Mouse (Mus musculus) adrenal gland, adult (tissue): ENCODE measurements around the gene Tbx21.

ENCODE experiments used
- DNase-seq, 2 experiments: peaks; one replicate each; pipeline ENCODE4 v3.0.0; 2022 to 2023; ENCODE audit warnings: low spot score in 1 of 2; ENCODE audit not compliant: inconsistent age in 2 of 2

The Tbx21 gene

GRCm38 (mm10) chr11:97132185-97132584 is 17.1 kb upstream of the Tbx21 start:
- DNase-seq = no peak

GRCm38 (mm10) chr11:97131683-97132082 is 16.6 kb upstream of the Tbx21 start:
- no peak for DNase-seq

- DNase-seq = no peak
Observed at GRCm38 (mm10) chr11:97130318-97130717, 15.2 kb upstream of the Tbx21 start.

- no peak for DNase-seq
Observed at GRCm38 (mm10) chr11:97128956-97129355, 13.8 kb upstream of the Tbx21 start.

- no peak for DNase-seq
Observed at GRCm38 (mm10) chr11:97127470-97128223, 12.5 kb upstream of the Tbx21 start.

GRCm38 (mm10) chr11:97126645-97127468 is 11.7 kb upstream of the Tbx21 start:
- peak; percentile 57 to 84 for DNase-seq

GRCm38 (mm10) chr11:97124266-97125036 is 9.3 kb upstream of the Tbx21 start:
- peak in 1 of 2 experiments; percentile 23 for DNase-seq

- peak in 1 of 2 experiments; percentile 21 for DNase-seq
Observed at GRCm38 (mm10) chr11:97123282-97123890, 8.3 kb upstream of the Tbx21 start.

- no peak for DNase-seq
Observed at GRCm38 (mm10) chr11:97120641-97121040, 5.5 kb upstream of the Tbx21 start.

GRCm38 (mm10) chr11:97120221-97120620 is 5.1 kb upstream of the Tbx21 start:
- DNase-seq = no peak

- no peak for DNase-seq
Observed at GRCm38 (mm10) chr11:97115797-97116196, 666 bp upstream of the Tbx21 start.

GRCm38 (mm10) chr11:97112519-97113125 is 2.5 kb downstream of the Tbx21 start:
- DNase-seq = no peak

GRCm38 (mm10) chr11:97108976-97109375 is 6.2 kb downstream of the Tbx21 start:
- DNase-seq = no peak

- no peak for DNase-seq
Observed at GRCm38 (mm10) chr11:97104091-97104483, 11.0 kb downstream of the Tbx21 start.

- no peak for DNase-seq
Observed at GRCm38 (mm10) chr11:97103163-97104090, 11.7 kb downstream of the Tbx21 start.

- DNase-seq = peak; percentile 68 to 89
Observed at GRCm38 (mm10) chr11:97101722-97102121, 13.4 kb downstream of the Tbx21 start.

- DNase-seq = peak in 1 of 2 experiments; percentile 45
Observed at GRCm38 (mm10) chr11:97098791-97099190, 16.3 kb downstream of the Tbx21 start.

GRCm38 (mm10) chr11:97094600-97094999 is 20.5 kb downstream of the Tbx21 start:
- DNase-seq = no peak

- no peak for DNase-seq
Observed at GRCm38 (mm10) chr11:97086365-97086764, 28.8 kb downstream of the Tbx21 start.
